Mouse (Mus musculus): ENCODE results near the gene Ptpn23. TPM values are rescaled to one million over a fixed set of nuclear protein-coding genes. Genes with fewer than 3 reads are reported as not detected.

The Ptpn23 gene
- total RNA-seq, 2 experiments from 2014 or later = 8.5 to 10.0 TPM

DNA sequence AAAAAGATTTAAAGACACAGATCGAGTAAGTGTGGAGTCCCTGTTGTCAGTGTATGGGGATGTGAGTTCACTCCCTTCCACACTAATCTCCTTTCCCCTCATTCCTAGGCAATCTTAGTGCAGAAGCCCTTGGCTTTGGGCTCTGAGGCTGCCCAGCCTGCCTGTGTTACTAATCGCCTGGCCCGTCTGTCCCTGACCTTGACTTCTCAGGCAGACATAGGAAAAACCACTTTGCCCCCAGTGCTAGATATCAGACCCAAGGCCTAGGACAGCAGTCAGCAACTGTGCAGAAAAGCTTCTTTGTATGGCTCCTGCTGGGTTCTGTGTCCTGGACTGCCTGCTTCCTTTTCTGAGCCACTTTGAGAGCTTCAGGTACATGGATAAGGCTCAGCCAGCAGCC, 32.3 kb downstream of the Ptpn23 start:
- DNase-seq = no peak
- H3K27ac ChIP-seq = no peak overlapping the region
- H3K4me3 ChIP-seq = no peak overlapping the region
- intact Hi-C loops (cut with DNase I) = no loop called here
- TF ChIP-seq CTCF (IDR thresholded peaks at IDR 0.05) = no peak

DNA sequence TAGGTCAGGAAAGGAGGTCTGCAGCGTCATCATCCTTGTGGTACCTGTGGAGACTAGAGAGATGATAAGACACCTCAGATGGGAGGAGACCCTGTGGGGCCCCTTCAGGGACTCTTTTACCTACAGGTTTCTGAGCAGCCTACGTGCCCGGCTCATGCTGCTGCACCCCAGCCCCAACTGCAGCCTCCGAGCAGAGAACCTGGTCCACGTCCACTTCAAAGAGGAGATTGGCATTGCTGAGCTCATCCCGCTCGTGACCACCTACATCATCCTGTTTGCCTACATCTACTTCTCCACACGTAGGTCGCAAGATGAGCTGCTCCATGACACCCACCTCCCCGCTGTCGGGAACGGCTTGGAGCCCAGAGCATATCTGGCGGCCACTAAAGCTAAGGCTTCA, 34.1 kb downstream of the Ptpn23 start:
- DNase-seq = no peak
- intact Hi-C loops (cut with DNase I) = no loop called here
- no peak overlapping the region for H3K27ac ChIP-seq
- H3K4me3 ChIP-seq = no peak overlapping the region
- TF ChIP-seq CTCF (IDR thresholded peaks at IDR 0.05) = no peak

- intact Hi-C loops (cut with DNase I) = no loop called here
- Histone ChIP-seq H3K27ac (no peak overlapping the region), H3K4me3 (no peak overlapping the region)
- TF ChIP-seq CTCF (IDR thresholded peaks at IDR 0.05) = no peak
- DNase-seq = no peak
Measured at GRCm38 (mm10) chr9:110369860-110370259, 38.2 kb downstream of the Ptpn23 start.

- intact Hi-C loops (cut with DNase I) = no loop called here
- no peak for TF ChIP-seq CTCF (IDR thresholded peaks at IDR 0.05)
- Histone ChIP-seq H3K27ac (no peak overlapping the region), H3K4me3 (no peak overlapping the region)
- DNase-seq = no peak
Measured at GRCm38 (mm10) chr9:110366746-110367145, 41.3 kb downstream of the Ptpn23 start.

GRCm38 (mm10) chr9:110362337-110362736, 45.7 kb downstream of the Ptpn23 start:
- Histone ChIP-seq H3K4me3 (no peak overlapping the region), H3K27ac (no peak overlapping the region)
- DNase-seq = no peak
- no peak for TF ChIP-seq CTCF (IDR thresholded peaks at IDR 0.05)
- intact Hi-C loops (cut with DNase I) = no loop called here

GRCm38 (mm10) chr9:110361299-110361698, 46.7 kb downstream of the Ptpn23 start:
- Histone ChIP-seq H3K27ac (no peak overlapping the region), H3K4me3 (no peak overlapping the region)
- intact Hi-C loops (cut with DNase I) = no loop called here
- DNase-seq = no peak
- TF ChIP-seq CTCF (IDR thresholded peaks at IDR 0.05) = no peak

- TF ChIP-seq CTCF (IDR thresholded peaks at IDR 0.05) = no peak
- no peak for DNase-seq
- intact Hi-C loops (cut with DNase I) = no loop called here
- H3K27ac ChIP-seq = no peak overlapping the region
- no peak overlapping the region for H3K4me3 ChIP-seq
Measured at GRCm38 (mm10) chr9:110358341-110358740, 49.7 kb downstream of the Ptpn23 start.

DNA sequence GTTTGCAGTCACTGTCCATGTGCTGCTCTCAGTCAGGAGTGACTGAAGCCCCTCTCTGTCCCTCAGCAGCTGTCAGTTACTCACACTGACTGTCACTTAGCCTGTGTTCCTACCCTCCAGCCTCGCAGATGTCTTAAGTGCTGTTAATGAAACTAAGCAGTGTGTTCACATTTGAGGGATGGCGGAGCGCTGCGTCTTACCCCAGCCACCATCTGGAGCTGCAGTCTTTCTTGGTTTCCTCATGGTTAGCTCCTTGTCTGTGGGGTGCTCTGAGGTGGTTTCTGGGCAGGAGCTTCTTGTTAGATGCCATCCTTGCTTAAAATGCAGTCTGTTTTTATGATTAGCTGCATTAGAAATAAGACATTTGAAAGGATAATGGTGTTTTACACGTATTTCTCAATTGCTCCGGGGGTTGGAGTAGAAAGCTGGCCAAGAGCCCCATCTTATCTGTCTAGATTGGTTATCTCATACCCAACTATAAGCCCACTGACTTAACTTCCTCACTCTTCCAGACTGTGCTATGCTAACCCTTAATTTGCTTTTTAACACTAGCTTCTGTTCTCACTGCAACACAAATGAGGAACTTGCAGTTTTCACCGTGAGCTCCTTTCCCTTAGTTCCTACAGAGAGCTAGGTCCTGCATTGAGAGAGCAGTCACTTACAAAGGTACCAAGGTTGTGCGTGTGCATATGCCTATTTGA, 55.9 kb downstream of the Ptpn23 start:
- intact Hi-C loops (cut with DNase I) = no loop called here
- TF ChIP-seq CTCF (IDR thresholded peaks at IDR 0.05) = no peak
- Histone ChIP-seq H3K27ac (no peak overlapping the region), H3K4me3 (no peak overlapping the region)
- DNase-seq = no peak

DNA sequence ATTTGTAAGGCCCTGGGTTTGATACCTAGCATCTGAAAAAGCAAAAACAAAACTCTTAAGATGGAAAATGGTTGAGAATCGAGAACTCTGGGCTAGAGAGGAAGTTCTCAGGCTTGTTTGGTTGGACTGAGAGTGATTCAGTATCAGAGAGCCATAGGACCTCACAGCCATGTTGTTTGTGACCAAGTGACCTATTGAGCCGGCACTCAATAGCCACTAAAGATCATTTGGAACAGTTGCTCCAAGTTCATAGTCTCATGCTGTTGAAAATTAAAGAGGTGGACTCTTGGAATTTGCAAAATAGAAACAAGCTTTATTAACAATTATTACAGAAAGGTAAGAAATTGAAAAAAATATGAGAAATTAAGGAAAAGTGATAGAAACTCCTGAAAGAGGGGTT, 56.7 kb downstream of the Ptpn23 start:
- TF ChIP-seq CTCF (IDR thresholded peaks at IDR 0.05) = no peak
- Histone ChIP-seq H3K27ac (no peak overlapping the region), H3K4me3 (no peak overlapping the region)
- intact Hi-C loops (cut with DNase I) = no loop called here
- no peak for DNase-seq

GRCm38 (mm10) chr9:110350612-110351011, 57.4 kb downstream of the Ptpn23 start:
- intact Hi-C loops (cut with DNase I) = no loop called here
- no peak for DNase-seq
- Histone ChIP-seq H3K4me3 (no peak overlapping the region), H3K27ac (no peak overlapping the region)
- TF ChIP-seq CTCF (IDR thresholded peaks at IDR 0.05) = no peak

- no peak overlapping the region for H3K27ac ChIP-seq
- no peak for DNase-seq
- no peak overlapping the region for H3K4me3 ChIP-seq
- TF ChIP-seq CTCF (IDR thresholded peaks at IDR 0.05) = no peak
- intact Hi-C loops (cut with DNase I) = no loop called here
Measured at GRCm38 (mm10) chr9:110350188-110350587, 57.8 kb downstream of the Ptpn23 start.

GRCm38 (mm10) chr9:110348899-110349298, 59.1 kb downstream of the Ptpn23 start:
- intact Hi-C loops (cut with DNase I) = no loop called here
- no peak for DNase-seq
- Histone ChIP-seq H3K4me3 (no peak overlapping the region), H3K27ac (no peak overlapping the region)
- no peak for TF ChIP-seq CTCF (IDR thresholded peaks at IDR 0.05)

DNA sequence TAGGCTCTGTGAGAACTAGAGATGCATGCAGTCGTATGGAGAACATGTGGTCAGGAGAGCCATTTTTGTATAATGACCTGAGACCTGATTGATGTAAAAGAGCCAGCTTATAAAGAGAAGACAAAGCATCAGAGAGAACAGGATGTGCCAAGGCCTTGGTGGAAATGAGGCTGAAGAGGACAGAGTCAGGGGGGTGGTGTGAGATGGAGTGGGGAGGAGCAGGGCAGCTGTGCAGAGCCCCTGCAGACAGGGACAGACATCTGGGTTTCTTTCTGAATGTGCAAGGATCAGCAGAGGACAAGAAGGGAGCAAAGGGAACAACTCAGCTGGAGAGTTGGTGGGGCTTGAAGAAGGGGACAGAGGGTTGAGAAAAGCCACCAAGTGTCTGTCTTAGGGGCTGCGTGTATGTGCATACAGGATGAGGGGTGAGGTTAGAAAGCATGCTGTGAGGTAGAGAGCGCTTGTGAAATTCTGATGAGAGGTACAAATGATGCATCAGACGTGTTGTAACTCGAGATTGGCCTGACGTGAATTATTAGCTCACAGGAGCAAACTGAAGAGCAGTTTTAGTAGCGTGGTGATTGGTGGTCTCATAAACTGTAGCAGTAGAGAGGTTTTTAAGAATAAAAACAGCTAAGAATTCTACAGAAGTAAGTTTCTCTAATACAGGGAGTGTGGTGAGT, 62.8 kb downstream of the Ptpn23 start:
- TF ChIP-seq CTCF (IDR thresholded peaks at IDR 0.05) = no peak
- intact Hi-C loops (cut with DNase I) = no loop called here
- no peak for DNase-seq

DNA sequence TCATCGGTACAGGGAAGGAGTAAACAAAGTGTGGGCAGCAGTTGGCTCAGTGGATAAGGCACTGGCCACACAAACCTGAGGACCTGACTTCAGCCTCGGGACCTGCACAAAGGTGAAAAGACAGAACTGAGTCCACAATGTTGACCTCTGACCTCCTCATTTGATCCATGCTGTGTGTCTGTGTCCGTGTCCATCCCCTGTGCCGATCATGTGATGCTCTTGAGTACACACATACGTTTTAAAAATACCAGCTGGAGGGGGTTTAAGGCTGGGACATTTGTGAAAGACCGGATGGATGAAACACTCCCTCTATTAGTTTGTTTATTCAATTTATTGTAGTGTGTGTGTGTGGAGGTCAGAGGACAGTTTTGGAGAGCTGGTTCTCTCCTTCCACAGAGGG, 64.2 kb downstream of the Ptpn23 start:
- DNase-seq = no peak
- no peak overlapping the region for H3K4me3 ChIP-seq
- TF ChIP-seq CTCF (IDR thresholded peaks at IDR 0.05) = no peak
- H3K27ac ChIP-seq = no peak overlapping the region
- intact Hi-C loops (cut with DNase I) = no loop called here

More for the DNA sequence above, 62.8 kb downstream of the Ptpn23 start:
- H3K27ac ChIP-seq = no peak overlapping the region
- no peak overlapping the region for H3K4me3 ChIP-seq

All from gastrocnemius, adult 2 months (tissue).